Mouse (Mus musculus) heart, embryonic 12.5 days (tissue): ENCODE data around the gene Tmem211. TPM values are rescaled to one million over a fixed set of nuclear protein-coding genes. Genes with fewer than 3 reads are reported as not detected.

ENCODE experiments used
- ATAC-seq: fragments of 200-750 bp; cut with Nextera tagmentation; 2 replicates; pipeline ENCODE4 v1.8.0; 2017; ENCODE audit warnings: moderate TSS enrichment, moderate library complexity; ENCODE audit not compliant: insufficient number of reproducible peaks, low FRiP score
- H3K27ac ChIP-seq: fragments of 300-500 bp; sonication (generic); 2 replicates; pipeline ENCODE4 v1.5.1; 2016; ENCODE audit warnings: mild to moderate bottlenecking, moderate library complexity; ENCODE audit not compliant: poor library complexity, severe bottlenecking
- H3K27me3 ChIP-seq: fragments of 300-500 bp; sonication (generic); replicated peaks from 2 replicates; pipeline ENCODE4 v1.6.1; 2016; ENCODE audit warnings: mild to moderate bottlenecking, moderate library complexity
- H3K36me3 ChIP-seq: fragments of 300-500 bp; sonication (generic); 2 replicates; pipeline ENCODE4 v1.6.1; 2016; ENCODE audit warnings: mild to moderate bottlenecking, moderate library complexity
- H3K4me1 ChIP-seq: fragments of 300-500 bp; sonication (generic); replicated peaks from 2 replicates; pipeline ENCODE4 v1.6.1; 2016; ENCODE audit warnings: mild to moderate bottlenecking
- H3K4me2 ChIP-seq: fragments of 300-500 bp; sonication (generic); 2 replicates; pipeline ENCODE4 v1.6.1; 2016; ENCODE audit warnings: mild to moderate bottlenecking, moderate library complexity
- H3K4me3 ChIP-seq: fragments of 300-500 bp; sonication (generic); 2 replicates; pipeline ENCODE4 v1.5.1; 2016; ENCODE audit warnings: mild to moderate bottlenecking
- H3K9ac ChIP-seq: fragments of 300-500 bp; sonication (generic); 2 replicates; pipeline ENCODE4 v1.6.1; 2016; ENCODE audit warnings: mild to moderate bottlenecking, moderate library complexity
- H3K9me3 ChIP-seq: fragments of 300-500 bp; sonication (generic); replicated peaks from 2 replicates; pipeline ENCODE4 v1.6.1; 2016; ENCODE audit warnings: mild to moderate bottlenecking, moderate library complexity
- WGBS: fragments of 180-500 bp; shearing (Covaris S2); methylation state at CpG from one replicate; pipeline ENCODE4 v1.1.7; 2016; 5-methylcytosine and 5-hydroxymethylcytosine counted together
- polyA plus RNA-seq: library from polyadenylated mRNA; unstranded; fragments of >200 nt; fragmentation: Nextera tagmentation; extraction: Ambion mirVana; gene quantifications from 2 replicates; pipeline ENCODE4 v1.2.1, GENCODE M21; 2016

Tmem211 gene
- polyA plus RNA-seq, result not detected in 2 replicates

- H3K36me3 ChIP-seq, result no peaks in the 10 kb centered on the region
- H3K4me2 ChIP-seq, result peak within 1 kb of the TSS; percentile 63
- peak within 1 kb of the TSS; percentile 33; the same call in 1 of the 2 replicates for H3K9ac ChIP-seq
- peak; percentile 71 for ATAC-seq
- peaks cover 18% of the 10 kb centered on the region; the same call in 1 of the 2 replicates for H3K27me3 ChIP-seq
- peak within 1 kb of the TSS; percentile 30 for H3K4me3 ChIP-seq
- WGBS, result 1% methylated on average over 13 of the region's 13 CpGs
- no peaks in the 10 kb centered on the region for H3K9me3 ChIP-seq
- peak within 1 kb of the TSS; percentile 67 for H3K27ac ChIP-seq
- H3K4me1 ChIP-seq, result peaks cover 8% of the 10 kb centered on the region
Observed at GRCm38 (mm10) chr5:113226632-113227102, at the start of gene Tmem211. Tmem211 (plus strand) TSS chr5:113226909.

DNA sequence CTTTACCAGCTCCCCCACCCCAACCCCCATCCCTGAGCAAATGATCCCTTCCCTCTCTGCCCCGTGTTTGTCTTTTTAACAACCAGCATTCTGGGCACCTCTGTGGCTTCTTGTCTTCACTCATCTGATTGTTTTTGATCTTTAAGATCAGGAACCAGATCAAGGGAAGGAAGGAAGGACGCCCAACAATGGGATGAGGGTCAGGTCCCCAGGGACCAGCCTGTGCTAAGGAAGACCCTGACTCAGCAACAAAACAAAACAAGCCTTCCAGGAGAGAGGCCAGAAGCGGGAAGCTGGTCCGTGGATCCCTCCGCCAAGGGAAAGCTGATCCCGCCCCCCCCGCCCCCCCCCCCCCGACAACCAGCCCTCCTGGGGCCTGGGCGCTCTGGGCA lies 47.3 kb upstream of the Tmem211 start:
- Histone ChIP-seq H3K4me2 (peak overlapping the region; percentile 73), H3K9ac (peak overlapping the region; percentile 64; the same call in 1 of the 2 replicates), H3K4me1 (peaks cover 15% of the 10 kb centered on the region), H3K36me3 (no peaks in the 10 kb centered on the region), H3K27me3 (no peaks in the 10 kb centered on the region), H3K9me3 (no peaks in the 10 kb centered on the region), H3K4me3 (peak overlapping the region; percentile 36), H3K27ac (no peak overlapping the region; the same call in 1 of the 2 replicates)
- 9% methylated on average over 3 of the region's 9 CpGs for WGBS
- ATAC-seq, result no peak

DNA sequence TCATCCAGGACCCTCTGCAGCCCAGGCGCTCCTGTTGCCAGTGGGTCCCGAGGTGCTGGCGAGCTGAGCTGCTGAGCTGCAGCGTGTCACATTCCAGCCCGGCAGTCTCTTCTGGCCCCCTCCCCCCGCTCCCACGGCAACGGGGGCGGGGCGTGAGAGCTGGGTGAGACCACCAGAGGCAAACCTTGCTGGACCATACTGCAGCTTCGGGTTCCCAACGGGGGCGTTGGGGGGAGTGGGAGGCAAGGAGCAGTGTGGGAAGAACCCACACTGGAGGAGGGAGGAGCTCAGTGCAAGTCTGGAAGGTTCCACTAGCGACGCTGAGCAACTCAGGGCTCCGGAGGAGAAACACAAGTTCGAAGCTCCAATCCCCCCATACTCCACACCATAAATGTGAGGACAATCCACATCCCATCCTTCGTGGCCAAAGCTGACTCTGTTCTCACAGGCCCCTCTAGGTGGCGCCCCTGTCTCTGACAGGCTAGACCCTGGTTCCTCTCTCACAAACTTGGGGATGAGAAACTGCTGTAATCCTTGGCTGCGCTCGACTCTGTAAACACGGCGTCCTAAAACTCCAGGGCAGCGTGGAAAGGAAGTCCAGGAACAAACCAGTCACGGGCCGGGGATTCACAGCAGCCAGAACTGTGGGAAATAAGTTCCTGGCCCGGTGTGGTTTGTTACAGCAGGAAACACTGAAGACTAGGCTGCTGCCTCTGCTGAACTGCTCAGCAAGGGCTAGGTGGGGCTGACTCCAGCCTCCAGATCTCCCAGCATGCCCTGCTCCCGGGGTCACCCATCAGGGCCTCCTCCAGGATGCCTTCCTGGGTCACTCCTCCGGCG lies 46.6 kb upstream of the Tmem211 start:
- Histone ChIP-seq H3K9me3 (no peaks in the 10 kb centered on the region), H3K27me3 (no peaks in the 10 kb centered on the region), H3K4me1 (peaks cover 11% of the 10 kb centered on the region), H3K9ac (peak overlapping the region; percentile 64), H3K4me3 (peak overlapping the region; percentile 36), H3K27ac (peak overlapping the region; percentile 66), H3K36me3 (no peaks in the 10 kb centered on the region), H3K4me2 (peak overlapping the region; percentile 73)
- peak; percentile 75 for ATAC-seq
- WGBS, result 3% methylated on average over 29 of the region's 30 CpGs

DNA sequence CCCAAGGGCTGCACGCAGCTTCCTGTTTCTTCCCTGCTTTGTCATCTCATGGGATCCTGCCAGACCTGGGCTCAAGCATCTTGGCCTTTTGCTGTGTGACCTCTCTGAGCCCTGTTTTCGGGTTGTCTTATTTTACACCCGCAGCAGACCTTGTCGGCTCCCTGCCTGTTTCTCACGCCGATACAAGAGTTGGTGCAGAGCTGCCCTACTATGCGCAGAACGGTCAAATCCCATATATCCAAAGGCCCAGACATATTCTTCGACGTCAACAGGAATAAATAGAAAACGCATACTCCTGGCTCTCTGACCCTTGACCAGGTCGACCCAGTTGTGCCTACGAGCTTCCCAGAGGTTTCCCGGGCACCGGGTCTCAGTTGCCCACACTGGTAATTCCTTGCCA lies 46.0 kb upstream of the Tmem211 start:
- ATAC-seq, result no peak
- Histone ChIP-seq H3K27me3 (no peaks in the 10 kb centered on the region), H3K4me3 (no peak overlapping the region; the same call in 1 of the 2 replicates), H3K4me2 (peak overlapping the region; percentile 73), H3K27ac (peak overlapping the region; percentile 66), H3K36me3 (no peaks in the 10 kb centered on the region), H3K9ac (no peak overlapping the region), H3K4me1 (peaks cover 7% of the 10 kb centered on the region), H3K9me3 (no peaks in the 10 kb centered on the region)
- WGBS, result 80% methylated on average over 15 of the region's 15 CpGs

DNA sequence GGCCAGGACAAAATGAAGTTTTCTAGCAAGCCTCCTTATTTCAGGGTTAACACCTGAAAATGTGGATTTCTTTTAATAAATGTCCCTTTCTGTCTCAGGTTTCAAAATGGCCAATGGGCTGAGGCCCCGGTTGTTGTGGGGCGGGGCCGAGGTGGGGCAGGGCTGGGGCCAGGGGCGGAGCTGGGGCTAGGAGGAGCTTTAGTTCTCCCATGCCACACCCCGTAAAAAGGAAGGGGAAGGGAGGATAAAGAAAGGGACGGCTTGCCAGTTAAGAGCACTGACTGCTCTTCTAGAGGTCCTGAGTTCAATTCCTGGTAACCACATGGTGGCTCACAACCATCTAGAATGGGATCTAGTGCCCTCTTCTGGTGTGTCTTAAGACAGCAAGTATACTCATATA lies 45.3 kb upstream of the Tmem211 start:
- no peak overlapping the region for H3K9ac ChIP-seq
- no peak overlapping the region for H3K4me3 ChIP-seq
- H3K9me3 ChIP-seq, result no peaks in the 10 kb centered on the region
- no peaks in the 10 kb centered on the region for H3K36me3 ChIP-seq
- no peak overlapping the region for H3K4me2 ChIP-seq
- WGBS, result 33% methylated on average over 6 of the region's 6 CpGs
- H3K4me1 ChIP-seq, result peaks cover 7% of the 10 kb centered on the region
- no peaks in the 10 kb centered on the region for H3K27me3 ChIP-seq
- 0 out of 2 replicates have a peak, but pooled peaks have one; percentile 51 for ATAC-seq
- H3K27ac ChIP-seq, result no peak overlapping the region

DNA sequence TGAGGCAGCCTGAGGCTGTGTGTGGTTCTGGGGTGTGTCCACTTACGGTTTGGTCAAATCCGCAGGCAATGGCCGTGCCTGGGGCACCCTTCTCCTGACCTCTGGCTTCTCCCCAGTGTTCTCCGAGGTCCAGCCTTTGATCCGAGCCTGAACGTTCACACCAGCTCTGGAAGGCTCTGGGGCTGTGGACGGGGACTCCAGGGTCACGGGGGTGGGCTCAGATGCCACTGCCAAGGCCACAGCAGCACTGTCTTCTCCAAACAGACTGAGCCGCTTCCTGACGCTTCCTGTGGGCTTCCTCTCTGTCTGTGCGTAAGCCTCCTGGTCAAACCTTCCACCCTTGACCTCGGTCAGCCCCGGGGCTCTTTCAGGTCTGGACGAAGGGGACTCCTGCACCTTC lies 36.2 kb upstream of the Tmem211 start:
- Histone ChIP-seq H3K9ac (no peak overlapping the region), H3K4me3 (no peak overlapping the region), H3K4me2 (no peak overlapping the region), H3K9me3 (no peaks in the 10 kb centered on the region), H3K4me1 (no peaks in the 10 kb centered on the region), H3K27ac (no peak overlapping the region), H3K27me3 (0 out of 2 replicates have a peak, but pooled peaks cover 6% of the 10 kb centered on the region), H3K36me3 (0 out of 2 replicates have a peak, but pooled peaks cover 3% of the 10 kb centered on the region)
- 58% methylated on average over 14 of the region's 14 CpGs for WGBS
- ATAC-seq, result no peak

DNA sequence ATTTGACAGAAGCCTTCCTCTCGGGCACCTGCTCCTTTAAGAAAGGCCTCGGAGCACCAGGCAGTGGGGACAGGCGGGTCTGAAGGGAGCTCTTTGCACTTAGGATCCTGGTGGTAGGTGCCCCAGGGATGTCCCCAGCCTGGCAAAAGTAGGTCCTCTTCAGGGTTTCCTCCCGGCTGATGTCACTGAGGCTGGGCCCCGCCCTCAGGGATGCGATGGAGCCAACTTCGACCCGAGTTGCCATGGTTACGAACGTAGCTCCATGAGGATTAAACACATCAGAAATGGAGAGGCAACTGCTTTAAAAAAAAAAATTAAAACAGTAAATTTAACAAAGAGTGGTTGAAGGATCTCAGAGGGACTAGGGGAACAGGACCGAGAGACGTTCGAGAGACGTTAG lies 34.8 kb upstream of the Tmem211 start:
- ATAC-seq, result no peak
- H3K4me3 ChIP-seq, result no peak overlapping the region
- WGBS, result 65% methylated on average over 14 of the region's 14 CpGs
- H3K27ac ChIP-seq, result no peak overlapping the region
- 0 out of 2 replicates have a peak, but pooled peaks cover 6% of the 10 kb centered on the region for H3K27me3 ChIP-seq
- H3K4me2 ChIP-seq, result no peak overlapping the region
- H3K9ac ChIP-seq, result no peak overlapping the region
- H3K9me3 ChIP-seq, result no peaks in the 10 kb centered on the region
- 0 out of 2 replicates have a peak, but pooled peaks cover 2% of the 10 kb centered on the region for H3K36me3 ChIP-seq
- H3K4me1 ChIP-seq, result peaks cover 9% of the 10 kb centered on the region

DNA sequence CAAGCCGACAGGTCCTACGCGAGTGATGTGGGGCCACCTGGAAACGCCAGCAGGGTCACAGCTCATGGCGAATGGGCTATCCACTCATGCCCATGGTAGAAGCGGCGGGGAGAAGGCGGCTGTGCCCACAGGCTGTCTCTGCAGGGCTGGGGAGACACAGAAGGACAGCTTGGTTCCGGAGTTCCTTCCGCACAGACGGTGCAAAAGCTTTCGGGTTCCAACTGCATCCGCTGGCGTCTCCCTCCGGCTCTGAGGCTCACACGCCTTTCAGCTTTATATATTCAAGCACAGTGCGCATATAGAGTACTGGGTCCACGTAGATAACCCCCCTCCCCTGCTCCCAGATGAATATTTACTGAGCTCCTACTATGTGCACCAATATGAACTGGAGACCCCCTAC lies 32.9 kb upstream of the Tmem211 start:
- 88% methylated on average over 18 of the region's 18 CpGs for WGBS
- Histone ChIP-seq H3K9ac (no peak overlapping the region), H3K9me3 (no peaks in the 10 kb centered on the region), H3K4me2 (no peak overlapping the region), H3K27me3 (0 out of 2 replicates have a peak, but pooled peaks cover 6% of the 10 kb centered on the region), H3K27ac (no peak overlapping the region), H3K4me3 (no peak overlapping the region), H3K4me1 (peaks cover 25% of the 10 kb centered on the region), H3K36me3 (no peaks in the 10 kb centered on the region)
- no peak for ATAC-seq

GRCm38 (mm10) chr5:113195451-113195850 lies 31.3 kb upstream of the Tmem211 start:
- Histone ChIP-seq H3K36me3 (no peaks in the 10 kb centered on the region), H3K4me1 (peaks cover 38% of the 10 kb centered on the region), H3K27me3 (0 out of 2 replicates have a peak, but pooled peaks cover 6% of the 10 kb centered on the region), H3K4me2 (no peak overlapping the region), H3K4me3 (no peak overlapping the region), H3K9ac (no peak overlapping the region), H3K27ac (no peak overlapping the region), H3K9me3 (no peaks in the 10 kb centered on the region)
- 84% methylated on average over 12 of the region's 12 CpGs for WGBS
- no peak for ATAC-seq

- H3K4me3 ChIP-seq, result no peak overlapping the region
- no peak overlapping the region for H3K27ac ChIP-seq
- no peak overlapping the region for H3K9ac ChIP-seq
- H3K27me3 ChIP-seq, result 0 out of 2 replicates have a peak, but pooled peaks cover 6% of the 10 kb centered on the region
- no peaks in the 10 kb centered on the region for H3K9me3 ChIP-seq
- H3K4me2 ChIP-seq, result no peak overlapping the region
- ATAC-seq, result no peak
- H3K4me1 ChIP-seq, result peaks cover 38% of the 10 kb centered on the region
- 90% methylated on average over 6 of the region's 6 CpGs for WGBS
- no peaks in the 10 kb centered on the region for H3K36me3 ChIP-seq
Observed at GRCm38 (mm10) chr5:113195907-113196306, 30.8 kb upstream of the Tmem211 start.
